Mouse (Mus musculus) megakaryocyte, embryonic 14.5 days (primary cell): Measurements from ENCODE around the gene Cmas.

Experiments
- FLI1 ChIP-seq: IDR thresholded peaks from 2 replicates; pipeline ENCODE4 v1.6.1; 2012; ENCODE audit warnings: low read length, inconsistent platforms, mixed read lengths
- GATA1 ChIP-seq: IDR thresholded peaks from 3 replicates; pipeline ENCODE4 v1.6.1; 2012; ENCODE audit warnings: mixed read lengths, low read length, inconsistent platforms, borderline replicate concordance

GRCm38 (mm10) chr6:142804402-142804801 is 47.9 kb downstream of the Cmas start, which contains the start of gene Sult6b2:
- no peak for TF ChIP-seq GATA1
- TF ChIP-seq FLI1: no peak
